Mouse (Mus musculus): ENCODE measurements around the gene Clec9a.

The Clec9a gene

GRCm38 (mm10) chr6:129408562-129408961 is at the start of gene Clec9a:
TSS of gene Clec9a (plus strand) at chr6:129408862.
- no peak for DNase-seq (ENCODE audit: low read depth in 2 of 2, low spot score in 2 of 2)

GRCm38 (mm10) chr6:129359515-129359914 is 49.1 kb upstream of the Clec9a start:
- DNase-seq (ENCODE audit: low read depth in 2 of 2, low spot score in 2 of 2): no peak

- no peak for DNase-seq (ENCODE audit: low read depth in 2 of 2, low spot score in 2 of 2)
Observed at GRCm38 (mm10) chr6:129363942-129364341, 44.7 kb upstream of the Clec9a start.

GRCm38 (mm10) chr6:129365959-129366359 is 42.7 kb upstream of the Clec9a start:
- DNase-seq (ENCODE audit: low read depth in 2 of 2, low spot score in 2 of 2): peak; percentile 33 to 59

GRCm38 (mm10) chr6:129369374-129370132 is 39.1 kb upstream of the Clec9a start:
- no peak for DNase-seq (ENCODE audit: low read depth in 2 of 2, low spot score in 2 of 2)

- DNase-seq (ENCODE audit: low read depth in 2 of 2, low spot score in 2 of 2): no peak
Observed at GRCm38 (mm10) chr6:129374937-129375471, 33.7 kb upstream of the Clec9a start.

- DNase-seq (ENCODE audit: low read depth in 2 of 2, low spot score in 2 of 2): no peak
Observed at GRCm38 (mm10) chr6:129380454-129380853, 28.2 kb upstream of the Clec9a start.

- DNase-seq (ENCODE audit: low read depth in 2 of 2, low spot score in 2 of 2): no peak
Observed at GRCm38 (mm10) chr6:129381736-129382135, 26.9 kb upstream of the Clec9a start.

GRCm38 (mm10) chr6:129383466-129383865 is 25.2 kb upstream of the Clec9a start:
- DNase-seq (ENCODE audit: low read depth in 2 of 2, low spot score in 2 of 2): no peak

- no peak for DNase-seq (ENCODE audit: low read depth in 2 of 2, low spot score in 2 of 2)
Observed at GRCm38 (mm10) chr6:129385000-129385399, 23.7 kb upstream of the Clec9a start.

GRCm38 (mm10) chr6:129385774-129386173 is 22.9 kb upstream of the Clec9a start, which contains the start of gene Clec12b:
TSS of gene Clec12b (minus strand) at chr6:129385874.
- DNase-seq (ENCODE audit: low read depth in 2 of 2, low spot score in 2 of 2): no peak

- DNase-seq (ENCODE audit: low read depth in 2 of 2, low spot score in 2 of 2): no peak
Observed at GRCm38 (mm10) chr6:129393087-129393720, 15.5 kb upstream of the Clec9a start.

- DNase-seq (ENCODE audit: low read depth in 2 of 2, low spot score in 2 of 2): no peak
Observed at GRCm38 (mm10) chr6:129393732-129394131, 14.9 kb upstream of the Clec9a start.

GRCm38 (mm10) chr6:129396997-129397396 is 11.7 kb upstream of the Clec9a start, which contains the start of gene Clec1b:
TSS of gene Clec1b (plus strand) at chr6:129397297.
- no peak for DNase-seq (ENCODE audit: low read depth in 2 of 2, low spot score in 2 of 2)

GRCm38 (mm10) chr6:129399945-129400344 is 8.7 kb upstream of the Clec9a start:
- no peak for DNase-seq (ENCODE audit: low read depth in 2 of 2, low spot score in 2 of 2)

- no peak for DNase-seq (ENCODE audit: low read depth in 2 of 2, low spot score in 2 of 2)
Observed at GRCm38 (mm10) chr6:129402404-129402803, 6.3 kb upstream of the Clec9a start.

GRCm38 (mm10) chr6:129403391-129403790 is 5.3 kb upstream of the Clec9a start:
- DNase-seq (ENCODE audit: low read depth in 2 of 2, low spot score in 2 of 2): no peak

- no peak for DNase-seq (ENCODE audit: low read depth in 2 of 2, low spot score in 2 of 2)
Observed at GRCm38 (mm10) chr6:129405999-129406398, 2.7 kb upstream of the Clec9a start.

GRCm38 (mm10) chr6:129407324-129407723 is 1.3 kb upstream of the Clec9a start:
- no peak for DNase-seq (ENCODE audit: low read depth in 2 of 2, low spot score in 2 of 2)

GRCm38 (mm10) chr6:129414177-129414576 is 5.5 kb downstream of the Clec9a start:
- no peak for DNase-seq (ENCODE audit: low read depth in 2 of 2, low spot score in 2 of 2)

GRCm38 (mm10) chr6:129422311-129422710 is 13.6 kb downstream of the Clec9a start:
- DNase-seq (ENCODE audit: low read depth in 2 of 2, low spot score in 2 of 2): no peak

GRCm38 (mm10) chr6:129423040-129423733 is 14.5 kb downstream of the Clec9a start:
- no peak for DNase-seq (ENCODE audit: low read depth in 2 of 2, low spot score in 2 of 2)

Data from CD8-positive naive resting alpha-beta T cell, adult 2 months (primary cell).